Mouse (Mus musculus) 3134 (cell line): ENCODE measurements around the gene Slc25a17.

Experiments
- DNase-seq: peaks from one replicate; pipeline ENCODE4 v3.0.0-alpha.2; 2011; ENCODE audit warnings: low spot score; ENCODE audit not compliant: insufficient read length; ENCODE audit errors: extremely low read depth

Slc25a17 gene

GRCm38 (mm10) chr15:81304006-81304405 lies 56.6 kb downstream of the Slc25a17 start:
- no peak for DNase-seq

- peak; percentile 23 for DNase-seq
Measured at GRCm38 (mm10) chr15:81302151-81302808, 58.3 kb downstream of the Slc25a17 start.

DNA sequence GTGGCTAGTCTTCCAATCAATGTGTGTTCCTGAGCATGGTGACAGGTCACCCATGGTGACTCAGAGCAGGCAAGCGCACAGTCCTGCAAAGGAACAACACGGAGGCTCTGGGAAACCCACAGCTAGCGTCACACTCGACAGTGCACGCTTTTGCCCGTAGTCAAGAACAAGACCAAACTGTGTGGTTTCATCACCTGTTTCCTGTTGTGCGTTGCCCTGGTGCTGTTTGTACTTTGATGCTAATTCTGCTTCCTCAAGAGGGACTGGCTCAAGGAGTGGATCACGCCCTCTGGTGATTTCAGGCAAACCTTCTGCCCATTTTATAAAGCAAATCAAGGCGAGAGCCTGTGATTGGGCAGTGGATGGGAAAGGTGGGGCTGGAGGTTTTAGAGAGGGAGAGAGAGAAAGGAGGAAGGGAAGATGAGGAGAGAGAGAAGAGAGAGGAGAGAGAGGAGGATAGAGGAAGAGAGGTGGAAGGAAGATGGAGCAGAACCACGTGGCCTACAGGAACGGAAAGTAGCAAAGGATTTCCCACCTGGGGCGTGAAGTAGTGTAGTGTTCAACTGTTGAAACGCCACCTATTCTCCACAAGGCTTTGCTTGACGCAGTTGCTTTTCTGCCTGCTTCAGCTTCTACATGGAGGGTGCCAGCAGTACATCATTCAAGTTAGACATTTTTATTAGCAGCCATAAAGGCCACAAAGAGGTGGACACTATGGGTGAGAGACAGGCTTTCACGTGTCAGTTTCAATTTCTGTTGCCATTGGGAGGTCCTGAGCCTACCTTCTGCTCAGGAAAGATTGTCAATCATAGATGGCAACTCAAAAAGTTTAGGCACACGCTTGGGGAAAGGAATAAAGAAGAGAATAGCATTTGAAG lies 59.2 kb downstream of the Slc25a17 start:
- peak; percentile 75 for DNase-seq

DNA sequence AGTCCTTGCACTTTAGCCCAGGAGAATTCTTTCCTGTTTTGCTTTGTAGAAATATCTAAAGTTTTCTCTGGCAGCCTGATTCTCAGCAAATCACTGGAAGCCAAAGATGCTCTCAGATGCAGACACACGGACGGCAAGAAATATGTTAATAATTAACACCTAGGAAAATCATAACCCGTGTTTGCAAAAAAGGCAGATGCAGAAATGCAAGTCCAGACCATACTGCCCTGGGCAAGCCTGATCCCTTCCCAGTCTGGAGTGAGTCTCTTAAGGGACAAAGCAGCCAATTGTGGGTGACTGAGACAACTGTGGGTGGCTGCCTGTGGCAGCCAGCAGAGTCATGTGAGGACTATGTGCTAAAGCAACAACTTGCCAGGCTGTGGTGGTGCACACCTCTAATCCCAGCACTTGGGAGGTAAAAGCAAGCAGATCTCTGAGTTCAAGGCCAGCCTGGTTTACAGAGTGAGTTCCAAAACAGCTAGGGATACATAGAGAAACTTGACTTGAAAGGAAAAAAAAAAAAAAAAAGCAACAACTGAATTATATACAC lies 60.0 kb downstream of the Slc25a17 start:
- peak; percentile 36 for DNase-seq

- DNase-seq: no peak
Measured at GRCm38 (mm10) chr15:81299549-81299948, 61.1 kb downstream of the Slc25a17 start.

DNA sequence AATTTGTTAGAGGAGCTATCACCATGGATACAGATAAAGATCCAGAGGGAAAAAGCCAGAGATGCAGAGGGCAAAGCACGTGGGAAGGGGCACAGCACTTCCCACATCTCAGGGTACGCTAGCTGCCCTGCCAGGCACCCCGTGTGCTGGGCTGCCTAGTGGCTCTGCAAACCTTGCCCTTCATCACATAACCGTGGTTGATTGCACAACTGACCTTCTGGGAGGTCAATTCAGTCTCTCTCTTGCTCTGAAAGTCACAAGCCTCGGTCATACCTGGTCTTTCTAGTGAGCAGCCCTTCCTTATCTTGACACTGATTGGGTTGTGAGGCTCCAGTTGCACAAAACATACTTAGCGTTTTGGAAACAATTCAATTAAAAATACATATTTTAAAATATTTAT lies 62.4 kb downstream of the Slc25a17 start:
- DNase-seq: no peak

DNA sequence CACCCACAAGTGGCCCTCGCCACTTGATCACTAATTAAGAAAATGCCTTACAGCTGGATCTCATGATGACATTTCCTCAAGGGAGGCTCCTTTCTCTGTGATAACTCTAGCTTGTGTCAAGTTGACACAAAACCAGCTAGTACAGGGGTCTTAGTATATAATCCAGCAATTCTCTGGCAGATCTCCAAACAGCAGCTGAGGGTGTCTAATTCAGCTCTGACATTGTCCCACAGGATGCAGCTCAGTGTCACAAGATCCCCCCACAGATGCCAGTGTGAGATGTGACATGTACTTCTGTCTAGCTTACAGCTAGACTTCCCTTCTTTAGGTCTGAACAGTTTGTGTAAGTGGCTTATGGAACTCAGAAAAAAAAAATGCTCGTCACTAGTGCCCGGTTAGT lies 63.1 kb downstream of the Slc25a17 start:
- DNase-seq: no peak

DNA sequence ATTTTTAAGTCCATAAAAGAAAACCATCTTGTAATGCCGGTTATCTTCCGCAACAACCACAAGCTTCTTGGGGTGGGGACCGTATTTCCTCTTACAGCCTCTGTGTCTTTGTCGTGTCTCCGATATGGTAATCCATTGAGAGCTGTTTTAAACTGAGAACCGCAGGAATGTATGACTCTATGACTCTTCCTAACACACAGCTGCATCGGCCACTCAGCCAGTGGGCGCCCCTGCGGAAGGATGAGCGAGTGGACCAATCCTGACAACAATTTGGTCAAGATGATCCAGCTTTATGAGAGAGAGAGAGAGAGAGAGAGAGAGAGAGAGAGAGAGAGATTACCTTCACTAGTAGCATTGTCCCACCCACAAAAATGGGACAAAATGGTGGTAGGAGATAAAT lies 65.7 kb downstream of the Slc25a17 start:
- peak; percentile 59 for DNase-seq

DNA sequence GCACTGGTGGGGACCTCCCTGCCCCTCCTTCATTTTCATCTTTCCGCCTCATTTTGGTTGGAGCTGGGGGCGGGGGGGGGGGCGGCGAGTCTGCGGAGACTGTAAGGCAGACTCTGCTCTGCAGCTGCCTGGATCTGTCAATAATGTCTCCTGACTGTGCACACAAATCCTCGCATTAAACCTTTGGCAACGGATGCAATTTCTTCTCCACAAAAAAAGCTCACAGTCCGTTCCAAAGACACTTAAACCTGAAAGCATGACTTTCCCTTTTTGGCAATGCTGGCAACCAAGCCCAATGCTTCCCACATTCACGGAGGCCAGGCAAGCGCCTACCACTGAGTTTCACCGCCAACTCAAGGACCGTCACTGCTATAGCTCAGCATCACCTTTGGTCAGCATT lies 66.2 kb downstream of the Slc25a17 start:
- no peak for DNase-seq

GRCm38 (mm10) chr15:81290747-81291146 lies 69.9 kb downstream of the Slc25a17 start:
- DNase-seq: no peak

DNA sequence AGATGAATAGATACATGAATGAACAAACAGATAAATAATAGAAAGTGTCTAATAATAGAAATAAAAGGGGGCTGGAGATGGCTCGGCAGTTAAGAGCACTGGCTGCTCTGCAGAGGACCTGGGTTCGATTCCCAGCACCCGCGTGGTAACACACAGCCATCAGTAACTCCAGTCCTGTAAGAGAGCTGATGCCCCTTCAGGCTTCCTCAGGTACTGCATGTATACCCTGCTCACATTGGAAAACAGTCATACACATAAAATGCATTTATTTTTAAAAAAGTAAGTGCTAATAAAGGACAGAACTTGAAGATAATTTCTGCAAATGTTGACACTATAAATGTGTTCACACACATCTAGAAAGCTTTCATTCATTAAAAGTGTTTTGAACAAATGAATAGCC lies 70.4 kb downstream of the Slc25a17 start:
- DNase-seq: no peak

GRCm38 (mm10) chr15:81284121-81284734 lies 76.4 kb downstream of the Slc25a17 start:
- DNase-seq: no peak

DNA sequence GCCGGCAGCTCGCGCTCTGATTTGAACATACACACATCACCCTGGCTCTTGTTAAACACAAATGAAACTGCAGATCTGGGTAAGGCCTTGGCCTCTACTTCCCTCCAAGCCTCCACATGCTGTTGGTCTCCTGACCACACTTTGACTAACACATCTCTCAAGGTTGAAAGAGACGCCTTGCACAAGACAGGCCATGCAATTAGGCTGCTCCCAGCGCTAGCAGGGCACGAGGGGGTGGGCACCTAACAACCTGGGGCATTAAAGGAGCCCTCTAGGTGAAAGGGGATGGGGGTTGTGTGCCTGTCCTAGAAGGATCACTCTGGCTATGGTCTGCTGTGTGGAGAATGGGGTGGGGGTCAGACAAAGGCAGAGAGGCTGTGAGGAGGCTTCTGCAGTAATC lies 81.9 kb downstream of the Slc25a17 start:
- DNase-seq: no peak

GRCm38 (mm10) chr15:81277928-81278327 lies 82.7 kb downstream of the Slc25a17 start:
- DNase-seq: no peak

DNA sequence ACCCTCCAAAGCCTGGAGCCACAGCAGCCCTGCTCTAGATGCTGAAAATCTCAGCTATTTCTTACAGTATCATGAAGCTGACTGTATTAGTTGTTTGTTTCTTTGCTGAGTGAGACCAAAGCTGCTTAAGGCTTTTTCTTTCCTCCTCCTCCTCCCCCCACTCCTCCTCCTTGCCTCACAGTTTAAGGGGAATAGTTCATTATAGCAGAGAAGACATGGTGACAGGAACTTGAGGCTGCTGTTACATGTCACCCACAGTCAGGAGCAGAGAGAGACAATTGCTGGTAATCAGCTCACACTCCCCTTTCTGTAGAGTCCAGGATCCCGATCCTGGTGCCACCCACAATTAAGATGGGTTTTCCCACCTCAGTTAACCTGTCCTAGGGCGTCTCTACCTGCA lies 87.3 kb downstream of the Slc25a17 start:
- DNase-seq: no peak

- peak; percentile 82 for DNase-seq
Measured at GRCm38 (mm10) chr15:81272305-81273053, 88.1 kb downstream of the Slc25a17 start.
